Mouse (Mus musculus) liver, postnatal 0 days (tissue): Measurements from ENCODE around the gene Acox3.

Source experiments
- CTCF ChIP-seq: sonication (generic); IDR thresholded peaks from 2 replicates; pipeline ENCODE4 v1.5.1; 2016; ENCODE audit warnings: antibody characterized with exemption, low read depth
- EP300 ChIP-seq: IDR thresholded peaks from 2 replicates; pipeline ENCODE4 v1.6.1; 2016; ENCODE audit warnings: antibody characterized with exemption, low read depth, mild to moderate bottlenecking

GRCm38 (mm10) chr5:35606800-35607199, 24.0 kb downstream of the Acox3 start:
- TF ChIP-seq CTCF, result no peak
- no peak for TF ChIP-seq EP300
